In genomic region chr19:8818801-8819595, GRCm38 (mm10) we compare ENCODE assay signal across 8 mouse cellular contexts. TPM values are rescaled to one million over a fixed set of nuclear protein-coding genes. Genes with fewer than 3 reads are reported as not detected.
A peak's percentile ranks its signal among the peaks of the same experiment; 100 is the strongest.
DNase-seq lines count a peak whose midpoint lies in the region; ATAC-seq and TF ChIP-seq lines count a peak whose summit lies in the region.

Ttc9c (minus strand) TSS chr19:8819333.

- peak; percentile 94 for TF ChIP-seq POLR2A in cortical plate, adult 2 months (IDR thresholded peaks at IDR 0.05; ENCODE audit: extremely low read depth, insufficient read depth, low read length)

- peak within 1 kb of the TSS; percentile 77 for H3K9ac ChIP-seq in hindbrain, embryonic 16.5 days (ENCODE audit: low read depth, low read length)

- H3K36me3 ChIP-seq in hindbrain, embryonic 16.5 days (ENCODE audit: control insufficient read depth, insufficient read depth, low read length), result peaks cover 8% of the 10 kb centered on the region

- peak within 1 kb of the TSS; percentile 97 for H3K27ac ChIP-seq in cortical plate, adult 2 months (ENCODE audit: insufficient read depth, low read length)
- H3K27ac ChIP-seq in gastrocnemius, adult 2 months, result peak within 1 kb of the TSS; percentile 100
- peak within 1 kb of the TSS; percentile 96 for H3K27ac ChIP-seq in hindbrain, embryonic 16.5 days (ENCODE audit: low read depth, low read length)

- H3K4me2 ChIP-seq in hindbrain, embryonic 16.5 days (ENCODE audit: low read length), result peak within 1 kb of the TSS; percentile 84

- WGBS in hindbrain, embryonic 16.5 days, result under 1% methylated on average over 33 of the region's 33 CpGs

- no peak for TF ChIP-seq CTCF in cortical plate, adult 2 months (IDR thresholded peaks at IDR 0.05; ENCODE audit: extremely low read depth, insufficient read depth, low read length)
- no peak for TF ChIP-seq CTCF in gastrocnemius, adult 2 months (IDR thresholded peaks at IDR 0.05)

- no peaks in the 10 kb centered on the region for H3K9me3 ChIP-seq in hindbrain, embryonic 16.5 days (ENCODE audit: control insufficient read depth, low read length)

- H3K4me3 ChIP-seq in cortical plate, adult 2 months (ENCODE audit: insufficient read depth, low read length), result peak within 1 kb of the TSS; percentile 68
- H3K4me3 ChIP-seq in gastrocnemius, adult 2 months, result peak within 1 kb of the TSS; percentile 86
- H3K4me3 ChIP-seq in hindbrain, embryonic 16.5 days (ENCODE audit: low read length), result peak within 1 kb of the TSS; percentile 94

- intact Hi-C loops in gastrocnemius, adult 2 months (cut with DNase I), result loop anchor here (2.0 kb wide), 2 partner anchors 16 to 96 kb away; partner anchors contain the start of genes Slc3a2 and Zbtb3

- H3K4me1 ChIP-seq in cortical plate, adult 2 months (ENCODE audit: control insufficient read depth, insufficient read depth, low read length), result peaks cover 3% of the 10 kb centered on the region; the same call in 1 of the 2 replicates
- peaks cover 46% of the 10 kb centered on the region for H3K4me1 ChIP-seq in hindbrain, embryonic 16.5 days (ENCODE audit: control insufficient read depth, insufficient read depth, low read depth, low read length)

- ATAC-seq in hindbrain, embryonic 16.5 days, result peak; percentile 94

- DNase-seq in adrenal gland, adult (ENCODE audit: inconsistent age in 2 of 2, low spot score in 1 of 2), result peak; percentile 98 to 99
- DNase-seq in gastrocnemius, adult 2 months, result peak; percentile 97
- DNase-seq in left cerebral cortex, adult 11 months (ENCODE audit: low spot score), result peak; percentile 96
- DNase-seq in lung, postnatal 36 days, result peak; percentile 99
- peak; percentile 100 for DNase-seq in retina, postnatal 1 day
- peak; percentile 81 for DNase-seq in urinary bladder, adult 2 months (ENCODE audit: low spot score)

- H3K27me3 ChIP-seq in hindbrain, embryonic 16.5 days (replicated peaks; ENCODE audit: control insufficient read depth, insufficient read depth, low read length), result no peaks in the 10 kb centered on the region

RNA-seq across cellular contexts. Expression of gene Ttc9c, which starts in this region (rescaled TPM):
- polyA plus RNA-seq in cortical plate, adult 2 months (2012; rRNA removed), result 29.0 and 29.5 TPM in 2 replicates
- 10 to 100 TPM; 11.9 to 12.6 TPM for total RNA-seq in gastrocnemius, adult 2 months (2021)
- 51.6 and 54.3 TPM in 2 replicates for polyA plus RNA-seq in hindbrain, embryonic 16.5 days (2015; fragmentation: Nextera tagmentation; extraction: Ambion mirVana)
- polyA plus RNA-seq in urinary bladder, adult 2 months (2012; rRNA removed), result 26.9 and 33.1 TPM in 2 replicates

Comparison
In these comparisons a context has a peak if more than half of its experiments do, and no peak if none do; other contexts are left out.
1. Peak in every context shown above with its lines: DNase-seq, ATAC-seq, H3K4me3 ChIP-seq and H3K27ac ChIP-seq.